Mouse (Mus musculus) forebrain, postnatal 0 days (tissue): ENCODE measurements around the gene Prss16. TPM values are rescaled to one million over a fixed set of nuclear protein-coding genes. Genes with fewer than 3 reads are reported as not detected.
A peak's percentile ranks its signal among the peaks of the same experiment; 100 is the strongest.

ENCODE experiments used
- ATAC-seq: fragments of 200-750 bp; cut with Nextera tagmentation; 2 replicates; pipeline ENCODE4 v1.8.0; 2017; ENCODE audit warnings: mild to moderate bottlenecking, moderate library complexity
- DNase-seq: peaks from one replicate; pipeline ENCODE4 v3.0.0-alpha.2; 2015
- H3K27ac ChIP-seq: fragments of 300-500 bp; sonication (generic); 2 replicates; pipeline ENCODE4 v1.5.1; 2014; ENCODE audit warnings: low read depth, mild to moderate bottlenecking, antibody characterized with exemption, low read length, moderate library complexity, mixed read lengths
- H3K27me3 ChIP-seq: fragments of 300-500 bp; sonication (generic); 2 replicates; pipeline ENCODE4 v1.6.1; 2014; ENCODE audit warnings: mild to moderate bottlenecking, low read length, mixed read lengths; ENCODE audit not compliant: insufficient read depth
- H3K36me3 ChIP-seq: fragments of 300-500 bp; sonication (generic); 2 replicates; pipeline ENCODE4 v1.6.1; 2014; ENCODE audit warnings: mild to moderate bottlenecking, moderate library complexity; ENCODE audit not compliant: insufficient read depth
- H3K4me1 ChIP-seq: fragments of 300-500 bp; sonication (generic); 2 replicates; pipeline ENCODE4 v1.6.1; 2014; ENCODE audit warnings: antibody characterized with exemption; ENCODE audit not compliant: insufficient read depth
- H3K4me2 ChIP-seq: fragments of 300-500 bp; sonication (generic); 2 replicates; pipeline ENCODE4 v1.6.1; 2014; ENCODE audit warnings: low read depth, mild to moderate bottlenecking, moderate library complexity
- H3K4me3 ChIP-seq: fragments of 300-500 bp; sonication (generic); 2 replicates; pipeline ENCODE4 v1.5.1; 2014; ENCODE audit warnings: low read depth, low read length, mixed read lengths
- H3K9ac ChIP-seq: fragments of 300-500 bp; sonication (generic); 2 replicates; pipeline ENCODE4 v1.6.1; 2014; ENCODE audit warnings: mild to moderate bottlenecking
- H3K9me3 ChIP-seq: fragments of 300-500 bp; sonication (generic); 2 replicates; pipeline ENCODE4 v1.6.1; 2016; ENCODE audit warnings: low read length
- CTCF ChIP-seq: sonication (generic); IDR thresholded peaks from 2 replicates; pipeline ENCODE4 v1.5.1; 2016; ENCODE audit warnings: antibody characterized with exemption, control low read depth, low read depth
- WGBS: fragments of 180-500 bp; shearing (Covaris S2); extraction: QIAGEN DNeasy Blood & Tissue Kit; methylation state at CpG from one replicate; pipeline ENCODE4 v1.1.7; 2014; 5-methylcytosine and 5-hydroxymethylcytosine counted together
- polyA plus RNA-seq: library from polyadenylated mRNA; unstranded; fragments of >200 nt; fragmentation: Nextera tagmentation; extraction: Ambion mirVana; gene quantifications from 2 replicates; pipeline ENCODE4 v1.2.1, GENCODE M21; 2015
- total RNA-seq: library from RNA; depleted of rRNA; stranded (reverse); fragments of >200 nt; gene quantifications from 2 replicates; pipeline ENCODE4 v1.2.3, GENCODE M21; 2014

Gene Prss16
- total and polyA plus RNA-seq, 2 experiments from 2014 or later, result not detected

DNA sequence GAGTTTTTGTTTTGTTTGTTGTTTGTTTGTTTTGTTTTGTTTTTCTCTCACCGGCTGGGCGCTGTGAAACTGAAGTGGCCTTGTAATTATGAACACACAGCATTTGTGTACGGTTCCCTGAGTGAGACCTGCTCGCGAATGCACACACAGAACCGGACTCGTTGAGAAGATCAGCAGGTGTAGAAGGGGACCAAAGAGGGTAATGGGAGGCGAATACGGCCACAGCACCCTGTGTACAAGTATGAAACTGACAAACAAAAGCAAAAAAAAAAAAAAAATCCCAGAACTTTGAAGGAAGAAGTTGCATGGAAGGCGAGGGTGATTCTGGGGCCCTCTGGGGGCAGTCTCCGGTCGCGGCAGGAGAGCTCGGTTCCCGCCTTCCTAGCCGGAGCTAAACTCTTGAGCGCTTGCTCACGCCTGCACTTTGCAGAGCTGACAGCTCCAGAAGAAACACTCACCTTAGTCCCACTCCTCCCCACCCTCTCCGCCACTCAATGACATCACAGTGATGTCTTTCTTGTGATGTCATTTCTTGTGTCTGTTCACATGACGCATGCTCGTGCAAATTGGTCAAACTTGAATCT is 14.1 kb downstream of the Prss16 start:
- Histone ChIP-seq H3K36me3 (no peaks in the 10 kb centered on the region), H3K4me3 (no peak overlapping the region), H3K9ac (no peak overlapping the region), H3K27ac (no peak overlapping the region), H3K4me2 (peak overlapping the region; percentile 29), H3K4me1 (0 out of 2 replicates have a peak, but pooled peaks cover 3% of the 10 kb centered on the region), H3K27me3 (peaks cover 61% of the 10 kb centered on the region), H3K9me3 (no peaks in the 10 kb centered on the region)
- WGBS, result under 1% methylated on average over 21 of the region's 21 CpGs
- DNase-seq (peak; percentile 63), ATAC-seq (no peak)
- no peak for TF ChIP-seq CTCF

DNA sequence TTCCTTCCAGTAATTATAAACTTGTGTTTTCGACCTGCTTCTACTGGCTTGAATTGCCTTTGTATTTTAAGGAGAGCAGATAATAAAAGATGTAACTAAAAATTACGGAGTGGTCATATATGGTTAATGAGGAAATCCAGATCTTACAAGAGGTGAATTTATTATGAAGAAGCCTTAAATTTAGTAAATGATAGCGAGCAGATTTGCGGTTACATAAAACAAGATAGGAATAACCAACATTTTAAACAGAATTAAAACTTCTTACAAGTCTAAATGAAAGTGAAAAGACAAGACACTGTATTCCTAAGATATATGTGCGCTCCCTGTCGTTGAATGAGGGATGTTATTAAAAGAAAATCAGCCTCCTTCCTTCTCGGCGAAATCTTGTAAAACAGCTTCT is 14.6 kb downstream of the Prss16 start:
- WGBS, result 5% methylated on average over 8 of the region's 8 CpGs

DNA sequence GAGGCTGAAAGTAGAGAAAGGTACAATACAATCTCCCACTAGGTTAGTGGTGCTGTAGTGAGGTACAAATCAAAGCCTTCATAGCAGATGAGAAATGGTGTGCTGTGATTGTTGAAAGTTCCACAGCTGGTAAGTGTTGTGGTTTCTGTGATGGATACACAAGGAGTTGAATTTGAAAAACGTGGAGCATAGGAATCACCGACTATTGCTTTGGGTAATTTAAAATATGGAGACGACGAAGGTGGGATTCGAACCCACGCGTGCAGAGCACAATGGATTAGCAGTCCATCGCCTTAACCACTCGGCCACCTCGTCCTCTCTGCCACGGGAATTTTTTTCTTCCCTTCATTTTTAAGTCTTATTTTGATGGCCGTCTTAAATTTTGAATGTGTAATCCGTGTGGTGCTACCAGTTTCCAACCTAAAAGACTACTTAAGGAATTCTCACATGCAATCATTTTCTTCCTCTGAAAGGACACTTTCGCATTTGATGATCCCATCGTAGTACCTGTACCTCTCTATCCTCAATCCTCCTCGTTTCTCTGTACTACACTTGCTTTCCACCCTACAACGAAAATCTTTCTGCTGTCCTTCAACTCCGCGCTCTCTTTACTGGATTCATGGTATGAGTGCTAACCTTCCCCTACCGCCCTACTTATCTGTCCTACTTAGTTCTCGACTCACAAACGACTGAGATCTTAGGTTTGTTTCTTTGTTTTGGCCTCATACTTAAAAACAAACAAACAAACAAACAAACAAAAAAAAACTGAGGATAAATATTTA is 15.4 kb downstream of the Prss16 start:
- no peak for ATAC-seq
- no peak for TF ChIP-seq CTCF
- no peak overlapping the region for H3K4me2 ChIP-seq
- H3K4me3 ChIP-seq, result no peak overlapping the region
- WGBS, result 2% methylated on average over 22 of the region's 22 CpGs
- no peaks in the 10 kb centered on the region for H3K9me3 ChIP-seq
- no peaks in the 10 kb centered on the region for H3K36me3 ChIP-seq
- H3K4me1 ChIP-seq, result 0 out of 2 replicates have a peak, but pooled peaks cover 3% of the 10 kb centered on the region
- H3K27ac ChIP-seq, result no peak overlapping the region
- DNase-seq, result peak; percentile 55
- no peak overlapping the region for H3K9ac ChIP-seq
- peaks cover 48% of the 10 kb centered on the region for H3K27me3 ChIP-seq

More for the DNA sequence above, 14.6 kb downstream of the Prss16 start:
- DNase-seq (peak; percentile 60), ATAC-seq (no peak)
- H3K4me2 ChIP-seq, result peak overlapping the region; percentile 29; the same call in 1 of the 2 replicates
- no peak overlapping the region for H3K9ac ChIP-seq
- H3K27me3 ChIP-seq, result peaks cover 56% of the 10 kb centered on the region
- TF ChIP-seq CTCF, result no peak
- H3K27ac ChIP-seq, result no peak overlapping the region
- H3K4me1 ChIP-seq, result 0 out of 2 replicates have a peak, but pooled peaks cover 3% of the 10 kb centered on the region
- no peak overlapping the region for H3K4me3 ChIP-seq
- no peaks in the 10 kb centered on the region for H3K9me3 ChIP-seq
- no peaks in the 10 kb centered on the region for H3K36me3 ChIP-seq

DNA sequence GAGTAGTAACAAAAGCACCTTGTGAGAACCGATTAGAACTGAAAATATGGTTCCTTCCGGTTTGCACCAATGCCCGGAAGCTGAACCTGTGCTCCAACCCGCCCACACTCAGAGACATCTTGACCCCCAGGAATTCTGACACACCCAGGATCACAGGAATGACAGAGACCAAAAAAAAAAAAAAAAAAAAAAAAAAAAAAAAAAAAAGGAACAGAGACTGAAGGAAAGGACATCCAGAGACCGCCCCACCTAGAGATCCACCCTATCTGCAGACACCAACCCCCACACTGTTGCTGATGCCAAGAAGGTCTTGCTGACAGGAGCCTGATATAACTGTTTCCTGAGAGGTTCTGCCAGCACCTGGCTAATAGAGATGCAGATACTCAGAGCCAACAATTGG is 17.0 kb downstream of the Prss16 start:
- 87% methylated on average over 5 of the region's 5 CpGs for WGBS
- ATAC-seq, result no peak

DNA sequence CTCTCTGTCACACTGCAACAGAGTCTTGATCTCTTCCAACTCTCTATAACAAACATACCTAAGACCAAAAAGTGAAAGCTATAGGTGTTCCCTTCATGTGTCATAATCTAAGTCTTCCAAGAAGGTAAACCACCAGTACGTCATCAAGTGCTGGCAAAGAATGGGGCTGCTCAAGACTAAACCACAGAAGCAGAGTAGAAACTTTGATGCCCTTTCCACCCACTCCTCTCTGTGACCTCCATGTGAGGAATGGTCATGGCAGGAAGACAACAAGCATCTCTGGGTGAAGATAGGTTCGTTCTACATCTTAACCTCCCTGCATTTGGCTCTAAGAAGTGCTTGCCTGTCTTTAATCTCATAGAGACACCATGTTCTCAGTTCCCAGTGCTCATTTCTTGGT is 25.1 kb downstream of the Prss16 start:
- no peak for TF ChIP-seq CTCF
- no peaks in the 10 kb centered on the region for H3K9me3 ChIP-seq
- WGBS, result 81% methylated on average over 2 of the region's 2 CpGs
- H3K4me2 ChIP-seq, result no peak overlapping the region
- no peak overlapping the region for H3K4me3 ChIP-seq
- H3K36me3 ChIP-seq, result no peaks in the 10 kb centered on the region
- DNase-seq (no peak), ATAC-seq (no peak)
- H3K27me3 ChIP-seq, result peaks cover 22% of the 10 kb centered on the region
- no peak overlapping the region for H3K9ac ChIP-seq
- no peak overlapping the region for H3K27ac ChIP-seq
- H3K4me1 ChIP-seq, result 0 out of 2 replicates have a peak, but pooled peaks cover 4% of the 10 kb centered on the region

More for the DNA sequence above, 17.0 kb downstream of the Prss16 start:
- H3K27me3 ChIP-seq, result peaks cover 33% of the 10 kb centered on the region
- H3K36me3 ChIP-seq, result no peaks in the 10 kb centered on the region
- H3K9me3 ChIP-seq, result no peaks in the 10 kb centered on the region
- 0 out of 2 replicates have a peak, but pooled peaks cover 3% of the 10 kb centered on the region for H3K4me1 ChIP-seq
- no peak overlapping the region for H3K4me3 ChIP-seq
- no peak for DNase-seq
- no peak overlapping the region for H3K9ac ChIP-seq
- no peak overlapping the region for H3K27ac ChIP-seq
- H3K4me2 ChIP-seq, result no peak overlapping the region
- no peak for TF ChIP-seq CTCF

DNA sequence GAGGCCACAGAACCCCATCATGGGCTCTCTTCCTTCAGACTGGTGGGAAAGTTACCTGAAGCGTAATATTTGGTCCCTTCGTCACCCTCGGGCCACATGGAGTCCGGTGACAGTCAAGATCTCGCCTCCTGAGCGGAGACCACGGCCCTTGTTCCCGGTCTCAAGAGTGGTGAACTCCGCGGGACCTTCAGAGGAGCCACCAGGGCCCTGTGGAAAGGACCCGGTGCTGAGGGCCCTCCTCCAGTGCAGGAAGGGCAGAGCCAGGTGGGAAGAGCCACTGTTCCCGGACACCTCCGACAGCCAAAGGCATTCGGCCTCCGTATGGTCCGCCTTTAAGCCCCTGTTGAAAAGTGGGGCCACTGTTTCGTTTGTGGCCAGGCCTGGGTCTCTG is 27.7 kb downstream of the Prss16 start:
- DNase-seq (no peak), ATAC-seq (peak; percentile 19)
- 5% methylated on average over 17 of the region's 17 CpGs for WGBS
- no peaks in the 10 kb centered on the region for H3K9me3 ChIP-seq
- H3K4me2 ChIP-seq, result peak overlapping the region; percentile 99
- no peaks in the 10 kb centered on the region for H3K36me3 ChIP-seq
- no peak for TF ChIP-seq CTCF
- H3K27ac ChIP-seq, result no peak overlapping the region
- H3K27me3 ChIP-seq, result peaks cover 22% of the 10 kb centered on the region; the same call in 1 of the 2 replicates
- H3K9ac ChIP-seq, result peak overlapping the region; percentile 58
- peak overlapping the region; percentile 58 for H3K4me3 ChIP-seq
- H3K4me1 ChIP-seq, result 0 out of 2 replicates have a peak, but pooled peaks cover 4% of the 10 kb centered on the region
